Mouse (Mus musculus) small intestine, adult 10 weeks (tissue): ENCODE results near the gene Mad1l1. TPM values are rescaled to one million over a fixed set of nuclear protein-coding genes. Genes with fewer than 3 reads are reported as not detected.

Source experiments
- polyA plus RNA-seq: library from polyadenylated mRNA; stranded (reverse); fragments of 350-450 nt; fragmentation: Illumina TruSeq; extraction: RNeasy Lipid Tissue Mini Kit (QIAGEN cat#74804); gene quantifications from one replicate; pipeline ENCODE4 v1.2.3, GENCODE M21; 2014; ENCODE audit warnings: low replicate concordance

The Mad1l1 gene
- not detected for polyA plus RNA-seq

GRCm38 (mm10) chr5:140321042-140321755 is at the start of gene Mad1l1, which contains the start of gene Nudt1:
Gene Mad1l1, minus strand, starts transcription at chr5:140321552.
Gene Nudt1, plus strand, starts transcription at chr5:140321656.

GRCm38 (mm10) chr5:140331615-140332512 is 10.5 kb upstream of the Mad1l1 start, which contains the start of gene Mrm2:
Gene Mrm2, minus strand, starts transcription at chr5:140331898.

Other genes starting within 250 kb of the Mad1l1 start
- not detected for gene Nudt1, start 104 bp upstream of the Mad1l1 start, polyA plus RNA-seq
- gene Mrm2, start 10.3 kb upstream of the Mad1l1 start, polyA plus RNA-seq, result 0.30 TPM
- not detected for gene Snx8, start 67.7 kb upstream of the Mad1l1 start, polyA plus RNA-seq
- 15.4 TPM for gene Eif3b, start 97.8 kb upstream of the Mad1l1 start, polyA plus RNA-seq
- gene Gm4869, start 124.1 kb upstream of the Mad1l1 start, polyA plus RNA-seq, result not detected
- gene Chst12, start 184.0 kb upstream of the Mad1l1 start, polyA plus RNA-seq, result not detected
- not detected for gene Grifin, start 243.5 kb upstream of the Mad1l1 start, polyA plus RNA-seq